Mouse (Mus musculus) MEL (cell line): ENCODE measurements at regions not wholly inside any gene's neighbourhood (a gene's known extent, or its start where the extent isn't known, plus 50 kb on each side); places are given as distances from the start of the nearest gene placed in this dataset.

Source experiments
- JUND ChIP-seq: IDR thresholded peaks from 2 replicates; pipeline ENCODE4 v1.6.1; 2011; ENCODE audit warnings: low read depth, mild to moderate bottlenecking, improper control_type of control experiment, low read length
- MEF2A ChIP-seq: IDR thresholded peaks from 2 replicates; pipeline ENCODE4 v1.6.1; 2014; ENCODE audit warnings: low read depth, mild to moderate bottlenecking, inconsistent platforms, low read length, improper control_type of control experiment; ENCODE audit not compliant: poor library complexity, insufficient replicate concordance, severe bottlenecking; ENCODE audit errors: extremely low read depth

DNA sequence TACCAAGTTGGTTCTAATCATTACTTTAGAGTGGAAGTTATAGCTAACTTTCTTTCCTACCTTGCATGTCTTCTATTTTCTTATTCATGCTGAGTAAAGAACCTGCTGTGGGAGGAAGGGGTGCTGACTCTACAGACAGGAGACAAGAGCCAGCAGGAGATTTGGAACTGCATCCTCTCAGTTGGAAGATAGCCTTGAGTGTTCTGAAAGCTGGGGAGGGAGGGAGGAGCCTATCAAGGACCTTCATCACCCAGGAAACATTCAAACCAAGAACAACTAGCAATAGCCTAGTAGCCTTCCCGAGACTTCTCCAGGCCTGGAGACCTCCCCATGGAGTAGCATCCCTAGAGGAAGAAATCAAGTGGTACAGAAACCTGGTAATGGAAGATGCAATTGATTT is 146.1 kb upstream of the Zfp648 start:
- TF ChIP-seq JUND (no peak), MEF2A (no peak)
